In genomic region chr13:37760013-37760342, GRCm38 (mm10) we compare ENCODE assay signal across 16 mouse cellular contexts. TPM values are rescaled to one million over a fixed set of nuclear protein-coding genes. Genes with fewer than 3 reads are reported as not detected.
DNase-seq lines count a peak whose midpoint lies in the region; ATAC-seq and TF ChIP-seq lines count a peak whose summit lies in the region.
"Had no signal": no experiment of that assay in that cellular context is flagged by ENCODE, and none has a peak within 500 bp of the region (broad histone marks: within the 10 kb centered on the region; RNA-seq: fewer than 3 reads in every experiment).

No protein-coding gene starts in this region.

- H3K4me1 ChIP-seq in heart, embryonic 10.5 days = peaks cover 36% of the 10 kb centered on the region
- H3K4me1 ChIP-seq in ES-E14 (ENCODE audit: control insufficient read depth in 2 of 2, insufficient read depth in 2 of 2, low read length in 2 of 2, poor library complexity in 1 of 2) = no peaks in the 10 kb centered on the region
- peaks cover 33% of the 10 kb centered on the region for H3K4me1 ChIP-seq in liver, postnatal 0 days (ENCODE audit: insufficient read depth)

- peak overlapping the region; percentile 35 for H3K4me2 ChIP-seq in liver, postnatal 0 days (ENCODE audit: low read depth, low read length)
- H3K4me2 ChIP-seq: heart, embryonic 12.5 days; limb, embryonic 12.5 days had no signal

- peak overlapping the region; percentile 36 for H3K27ac ChIP-seq in heart, embryonic 10.5 days
- H3K27ac ChIP-seq in ES-E14 (ENCODE audit: insufficient read depth, low read depth, low read length, poor library complexity, severe bottlenecking) = no peak overlapping the region
- H3K27ac ChIP-seq in liver, postnatal 0 days (ENCODE audit: low read depth) = peak overlapping the region; percentile 75; the same call in 1 of the 2 replicates
- H3K27ac ChIP-seq: hindbrain, embryonic 10.5 days; limb, embryonic 12.5 days had no signal

- 9% methylated on average over 3 of the region's 3 CpGs for WGBS in heart, embryonic 10.5 days
- WGBS in liver, postnatal 0 days (ENCODE audit: insufficient replicate concordance) = 13% methylated on average over 3 of the region's 3 CpGs

- in situ Hi-C loops in ES-E14 (cut with MboI; ENCODE audit: low sequenced_read_pairs in 2 of 2, unreplicated experiment in 2 of 2) = loop anchor here in 1 of 2 experiments (10.0 kb wide), 1 partner anchor 65 kb away; no protein-coding TSS in a partner anchor

- TF ChIP-seq CTCF in liver, postnatal 0 days (IDR thresholded peaks at IDR 0.05; ENCODE audit: low read depth) = no peak

- peak; percentile 90 for TF ChIP-seq EP300 in liver, postnatal 0 days (IDR thresholded peaks at IDR 0.05; ENCODE audit: low read depth)

- H3K36me3 ChIP-seq in heart, embryonic 10.5 days = no peaks in the 10 kb centered on the region
- H3K36me3 ChIP-seq in ES-E14 (ENCODE audit: control insufficient read depth, insufficient read depth, low read length, poor library complexity, severe bottlenecking) = no peaks in the 10 kb centered on the region
- no peaks in the 10 kb centered on the region for H3K36me3 ChIP-seq in liver, postnatal 0 days (replicated peaks; ENCODE audit: insufficient read depth, low read length)
- H3K36me3 ChIP-seq: heart, embryonic 12.5 days; hindbrain, embryonic 10.5 days; limb, embryonic 12.5 days had no signal

- DNase-seq in heart, embryonic 10.5 days (ENCODE audit: low spot score) = no peak
- DNase-seq in heart, postnatal 36 days = no peak
- DNase-seq in ES-E14 (ENCODE audit: low read depth, low spot score) = no peak
- peak; percentile 24 for DNase-seq in liver, postnatal 0 days
- no peak for DNase-seq in left cerebral cortex, postnatal 10 days (ENCODE audit: extremely low spot score in 1 of 2, low spot score in 2 of 2)
- DNase-seq in cerebellum, postnatal 36 days = no peak
- DNase-seq: cerebellum, adult 11-12 months; embryo, embryonic 11 days; gastrocnemius, postnatal 10 days; kidney, adult 9 months; thymus, postnatal 36 days had no signal

- H3K9me3 ChIP-seq in heart, embryonic 10.5 days = no peaks in the 10 kb centered on the region
- H3K9me3 ChIP-seq in ES-E14 (ENCODE audit: control insufficient read depth, insufficient read depth, low read depth, low read length) = no peaks in the 10 kb centered on the region
- no peaks in the 10 kb centered on the region for H3K9me3 ChIP-seq in liver, postnatal 0 days (ENCODE audit: low read length)
- H3K9me3 ChIP-seq: heart, embryonic 12.5 days; hindbrain, embryonic 10.5 days; limb, embryonic 12.5 days had no signal

- intact Hi-C loops in heart, postnatal 36 days (cut with DNase I) = loop anchor here (5.0 kb wide), 3 partner anchors 103 to 278 kb away; no protein-coding TSS in a partner anchor
- intact Hi-C loops in left cerebral cortex, postnatal 10 days (cut with DNase I) = no loop called here

- no peak overlapping the region for H3K4me3 ChIP-seq in heart, embryonic 10.5 days
- H3K4me3 ChIP-seq in ES-E14 (ENCODE audit: insufficient read depth in 1 of 2, low read depth in 1 of 2, low read length in 2 of 2, poor library complexity in 1 of 2, severe bottlenecking in 1 of 2) = no peak overlapping the region
- no peak overlapping the region for H3K4me3 ChIP-seq in liver, postnatal 0 days (ENCODE audit: low read depth, low read length)
- H3K4me3 ChIP-seq: heart, embryonic 12.5 days; hindbrain, embryonic 10.5 days; limb, embryonic 12.5 days had no signal

- no peak overlapping the region for H3K9ac ChIP-seq in ES-E14 (ENCODE audit: insufficient read depth, low read depth, low read length, poor library complexity, severe bottlenecking)
- no peak overlapping the region for H3K9ac ChIP-seq in liver, postnatal 0 days (replicated peaks)
- H3K9ac ChIP-seq: heart, embryonic 12.5 days; limb, embryonic 12.5 days had no signal

- ATAC-seq in erythroid progenitor cell, adult 5-6 weeks (replicated peaks; ENCODE audit: low FRiP score, poor library complexity, severe bottlenecking) = peak; percentile 84
- ATAC-seq in liver, postnatal 0 days = peak; percentile 65
- no peak for ATAC-seq in monocyte, adult 5-6 weeks (replicated peaks; ENCODE audit: insufficient number of reproducible peaks, low FRiP score, low TSS enrichment, poor library complexity, severe bottlenecking)

- no peaks in the 10 kb centered on the region for H3K27me3 ChIP-seq in heart, embryonic 10.5 days (ENCODE audit: insufficient read depth, poor library complexity, severe bottlenecking)
- no peaks in the 10 kb centered on the region for H3K27me3 ChIP-seq in liver, postnatal 0 days (ENCODE audit: insufficient read depth, low read length)
- H3K27me3 ChIP-seq: heart, embryonic 12.5 days; limb, embryonic 12.5 days had no signal

TF ChIP-seq in ES-E14, 5 proteins besides CTCF, POLR2A, EP300 and RAD21:
- 0 out of 2 replicates have a peak, but pooled peaks have one; percentile 26 for TF ChIP-seq ZNF384 (IDR thresholded peaks at IDR 0.05; ENCODE audit: low read depth, low read length)
- no peak for TF ChIP-seq ZC3H11A (IDR thresholded peaks at IDR 0.05; ENCODE audit: borderline replicate concordance, low read depth, low read length)

RNA-seq across cellular contexts. Expression of gene Rreb1, which starts 18.2 kb away (rescaled TPM):
- polyA plus RNA-seq in heart, embryonic 10.5 days (2016; fragmentation: Nextera tagmentation; extraction: Ambion mirVana) = 12.1 and 14.3 TPM in 2 replicates
- total RNA-seq in heart, postnatal 36 days (2021) = 10 to 100 TPM; 41.7 to 51.5 TPM
- 14.7 and 16.5 TPM in 2 replicates for total RNA-seq in ES-E14 (2012; rRNA removed)
- total RNA-seq in erythroid progenitor cell, adult 5-6 weeks (2015; ENCODE audit: low replicate concordance) = 15.5 and 26.4 TPM in 2 replicates
- total RNA-seq in erythroid progenitor cell, adult 5-6 weeks (2017; ENCODE audit: low replicate concordance) = 1.8 and 9.0 TPM in 2 replicates
- polyA plus RNA-seq in liver, postnatal 0 days (2015; fragmentation: Nextera tagmentation; extraction: Ambion mirVana) = 3.8 and 4.4 TPM in 2 replicates
- 10 to 100 TPM; 17.1 to 20.8 TPM for total RNA-seq in left cerebral cortex, postnatal 10 days (2021)
- 13.0 to 29.9 TPM (median 18.2 TPM) in 3 replicates for total RNA-seq in monocyte, adult 5-6 weeks (2017)
